Mouse (Mus musculus) limb, embryonic 12.5 days (tissue): ENCODE data around the gene Slc2a9. TPM values are rescaled to one million over a fixed set of nuclear protein-coding genes. Genes with fewer than 3 reads are reported as not detected.

Source experiments
- ATAC-seq: fragments of 200-750 bp; cut with Nextera tagmentation; 2 replicates; pipeline ENCODE4 v1.8.0; 2017; ENCODE audit warnings: low read depth, moderate TSS enrichment; ENCODE audit not compliant: insufficient number of reproducible peaks, insufficient read depth, low FRiP score, low TSS enrichment
- H3K27ac ChIP-seq: fragments of 300-500 bp; sonication (generic); 2 replicates; pipeline ENCODE4 v1.5.1; 2016; ENCODE audit warnings: mild to moderate bottlenecking, moderate library complexity
- H3K27me3 ChIP-seq: fragments of 300-500 bp; sonication (generic); 2 replicates; pipeline ENCODE4 v1.6.1; 2016; ENCODE audit warnings: mild to moderate bottlenecking, moderate library complexity
- H3K36me3 ChIP-seq: fragments of 300-500 bp; sonication (generic); 2 replicates; pipeline ENCODE4 v1.6.1; 2016; ENCODE audit warnings: mild to moderate bottlenecking, moderate library complexity
- H3K4me1 ChIP-seq: fragments of 300-500 bp; sonication (generic); replicated peaks from 2 replicates; pipeline ENCODE4 v1.6.1; 2016
- H3K4me2 ChIP-seq: fragments of 300-500 bp; sonication (generic); 2 replicates; pipeline ENCODE4 v1.6.1; 2016; ENCODE audit warnings: mild to moderate bottlenecking, moderate library complexity
- H3K4me3 ChIP-seq: fragments of 300-500 bp; sonication (generic); replicated peaks from 2 replicates; pipeline ENCODE4 v1.5.1; 2016; ENCODE audit warnings: mild to moderate bottlenecking
- H3K9ac ChIP-seq: fragments of 300-500 bp; sonication (generic); replicated peaks from 2 replicates; pipeline ENCODE4 v1.6.1; 2016; ENCODE audit warnings: mild to moderate bottlenecking, moderate library complexity
- H3K9me3 ChIP-seq: fragments of 300-500 bp; sonication (generic); 2 replicates; pipeline ENCODE4 v1.6.1; 2016; ENCODE audit warnings: mild to moderate bottlenecking, moderate library complexity
- whole genome bisulfite sequencing: fragments of 180-500 bp; shearing (Covaris S2); methylation state at CpG from one replicate; pipeline ENCODE4 v1.1.7; 2016; 5-methylcytosine and 5-hydroxymethylcytosine counted together
- polyA plus RNA-seq: library from polyadenylated mRNA; unstranded; fragments of >200 nt; fragmentation: Nextera tagmentation; extraction: Ambion mirVana; gene quantifications from 2 replicates; pipeline ENCODE4 v1.2.1, GENCODE M21; 2016

Slc2a9 gene
- polyA plus RNA-seq, 1 experiment from 2014 or later: 0.69 TPM

- Histone ChIP-seq H3K27me3 (no peaks in the 10 kb centered on the region; the same call in 1 of the 2 replicates), H3K4me3 (no peak overlapping the region), H3K4me2 (no peak overlapping the region), H3K36me3 (no peaks in the 10 kb centered on the region), H3K27ac (no peak overlapping the region), H3K9ac (no peak overlapping the region), H3K9me3 (no peaks in the 10 kb centered on the region), H3K4me1 (no peaks in the 10 kb centered on the region)
- 82% methylated on average over 3 of the region's 3 CpGs for WGBS
- no peak for ATAC-seq
Observed at GRCm38 (mm10) chr5:38450936-38451335, 52.0 kb downstream of the Slc2a9 start.

- H3K9me3 ChIP-seq: no peaks in the 10 kb centered on the region
- 87% methylated on average over 8 of the region's 8 CpGs for WGBS
- no peak overlapping the region for H3K9ac ChIP-seq
- no peaks in the 10 kb centered on the region; the same call in 1 of the 2 replicates for H3K27me3 ChIP-seq
- no peaks in the 10 kb centered on the region for H3K36me3 ChIP-seq
- no peak overlapping the region for H3K4me2 ChIP-seq
- no peak for ATAC-seq
- H3K4me1 ChIP-seq: no peaks in the 10 kb centered on the region
- no peak overlapping the region for H3K27ac ChIP-seq
- H3K4me3 ChIP-seq: no peak overlapping the region
Observed at GRCm38 (mm10) chr5:38449607-38450006, 53.3 kb downstream of the Slc2a9 start.

- H3K27me3 ChIP-seq: no peaks in the 10 kb centered on the region; the same call in 1 of the 2 replicates
- H3K27ac ChIP-seq: no peak overlapping the region
- 81% methylated on average over 3 of the region's 3 CpGs for WGBS
- no peak overlapping the region for H3K9ac ChIP-seq
- H3K36me3 ChIP-seq: no peaks in the 10 kb centered on the region
- H3K9me3 ChIP-seq: no peaks in the 10 kb centered on the region
- ATAC-seq: no peak
- H3K4me3 ChIP-seq: no peak overlapping the region
- H3K4me2 ChIP-seq: no peak overlapping the region
- no peaks in the 10 kb centered on the region for H3K4me1 ChIP-seq
Observed at GRCm38 (mm10) chr5:38448121-38448520, 54.8 kb downstream of the Slc2a9 start.

- Histone ChIP-seq H3K9me3 (no peaks in the 10 kb centered on the region), H3K36me3 (no peaks in the 10 kb centered on the region), H3K27me3 (no peaks in the 10 kb centered on the region), H3K4me2 (no peak overlapping the region), H3K4me3 (no peak overlapping the region), H3K27ac (no peak overlapping the region), H3K9ac (no peak overlapping the region), H3K4me1 (no peaks in the 10 kb centered on the region)
- WGBS: 65% methylated on average over 14 of the region's 14 CpGs
- ATAC-seq: no peak
Observed at GRCm38 (mm10) chr5:38446316-38446975, 56.5 kb downstream of the Slc2a9 start.

GRCm38 (mm10) chr5:38441088-38441839, 61.7 kb downstream of the Slc2a9 start:
- Histone ChIP-seq H3K9ac (no peak overlapping the region), H3K27me3 (no peaks in the 10 kb centered on the region)

GRCm38 (mm10) chr5:38440252-38441005, 62.5 kb downstream of the Slc2a9 start:
- Histone ChIP-seq H3K9ac (no peak overlapping the region), H3K36me3 (no peaks in the 10 kb centered on the region), H3K9me3 (no peaks in the 10 kb centered on the region), H3K27me3 (no peaks in the 10 kb centered on the region), H3K4me3 (no peak overlapping the region), H3K27ac (no peak overlapping the region), H3K4me2 (no peak overlapping the region), H3K4me1 (no peaks in the 10 kb centered on the region)
- 88% methylated on average over 9 of the region's 9 CpGs for WGBS
- no peak for ATAC-seq

More at GRCm38 (mm10) chr5:38441088-38441839, 61.7 kb downstream of the Slc2a9 start:
- no peak for ATAC-seq
- H3K4me1 ChIP-seq: no peaks in the 10 kb centered on the region
- no peaks in the 10 kb centered on the region for H3K9me3 ChIP-seq
- H3K4me2 ChIP-seq: no peak overlapping the region
- no peak overlapping the region for H3K27ac ChIP-seq
- WGBS: 65% methylated on average over 10 of the region's 10 CpGs
- H3K36me3 ChIP-seq: no peaks in the 10 kb centered on the region
- no peak overlapping the region for H3K4me3 ChIP-seq

- Histone ChIP-seq H3K9me3 (no peaks in the 10 kb centered on the region), H3K4me2 (no peak overlapping the region), H3K27ac (no peak overlapping the region), H3K4me3 (no peak overlapping the region), H3K4me1 (no peaks in the 10 kb centered on the region; the same call in 1 of the 2 replicates), H3K9ac (no peak overlapping the region), H3K36me3 (no peaks in the 10 kb centered on the region), H3K27me3 (no peaks in the 10 kb centered on the region)
- no peak for ATAC-seq
- WGBS: 92% methylated on average over 11 of the region's 11 CpGs
Observed at GRCm38 (mm10) chr5:38436681-38437080, 66.3 kb downstream of the Slc2a9 start.

GRCm38 (mm10) chr5:38434875-38435274, 68.1 kb downstream of the Slc2a9 start:
- Histone ChIP-seq H3K4me1 (no peaks in the 10 kb centered on the region; the same call in 1 of the 2 replicates), H3K9ac (no peak overlapping the region), H3K4me2 (no peak overlapping the region), H3K4me3 (no peak overlapping the region), H3K27ac (no peak overlapping the region), H3K9me3 (no peaks in the 10 kb centered on the region), H3K36me3 (no peaks in the 10 kb centered on the region), H3K27me3 (no peaks in the 10 kb centered on the region)
- 72% methylated on average over 3 of the region's 3 CpGs for WGBS
- ATAC-seq: no peak

GRCm38 (mm10) chr5:38431201-38431600, 71.7 kb downstream of the Slc2a9 start:
- Histone ChIP-seq H3K4me2 (no peak overlapping the region), H3K4me3 (no peak overlapping the region), H3K27me3 (no peaks in the 10 kb centered on the region), H3K9ac (no peak overlapping the region), H3K4me1 (no peaks in the 10 kb centered on the region; the same call in 1 of the 2 replicates), H3K27ac (no peak overlapping the region), H3K9me3 (no peaks in the 10 kb centered on the region), H3K36me3 (no peaks in the 10 kb centered on the region)
- WGBS: 80% methylated on average over 7 of the region's 7 CpGs
- ATAC-seq: no peak

- WGBS: 43% methylated on average over 6 of the region's 6 CpGs
- H3K4me3 ChIP-seq: no peak overlapping the region
- H3K36me3 ChIP-seq: no peaks in the 10 kb centered on the region
- no peak for ATAC-seq
- H3K4me2 ChIP-seq: no peak overlapping the region
- H3K27ac ChIP-seq: no peak overlapping the region
- H3K9ac ChIP-seq: no peak overlapping the region
- no peaks in the 10 kb centered on the region for H3K4me1 ChIP-seq
- no peaks in the 10 kb centered on the region for H3K9me3 ChIP-seq
- no peaks in the 10 kb centered on the region for H3K27me3 ChIP-seq
Observed at GRCm38 (mm10) chr5:38429106-38429505, 73.8 kb downstream of the Slc2a9 start.

- H3K4me2 ChIP-seq: no peak overlapping the region
- H3K4me1 ChIP-seq: no peaks in the 10 kb centered on the region
- no peaks in the 10 kb centered on the region for H3K27me3 ChIP-seq
- H3K36me3 ChIP-seq: no peaks in the 10 kb centered on the region
- 65% methylated on average over 5 of the region's 5 CpGs for WGBS
- no peak overlapping the region for H3K4me3 ChIP-seq
- no peak for ATAC-seq
- no peaks in the 10 kb centered on the region for H3K9me3 ChIP-seq
- H3K9ac ChIP-seq: no peak overlapping the region
- no peak overlapping the region for H3K27ac ChIP-seq
Observed at GRCm38 (mm10) chr5:38427757-38428156, 75.2 kb downstream of the Slc2a9 start.
